15 mouse cellular contexts compared by ENCODE assay signal in genomic region chr6:71970154-71970553, GRCm38 (mm10).
"Had no signal": no experiment of that assay in that cellular context is flagged by ENCODE, and none has a peak within 500 bp of the region (broad histone marks: within the 10 kb centered on the region; RNA-seq: fewer than 3 reads in every experiment).

No protein-coding gene starts in this region.

- DNase-seq: kidney, adult 8-10 months; kidney, postnatal 25 days; lung, adult 2 months; lung, postnatal 36 days; right cerebral cortex, postnatal 4 days; spleen, adult 18-20 months; thymus, adult 2 months; thymus, postnatal 25 days had no signal

- H3K4me1 ChIP-seq: limb, embryonic 10.5 days; liver, embryonic 15.5 days; midbrain, embryonic 13.5 days; neural tube, embryonic 15.5 days; stomach, embryonic 15.5 days had no signal

- H3K4me3 ChIP-seq: limb, embryonic 10.5 days; liver, embryonic 15.5 days; midbrain, embryonic 13.5 days; neural tube, embryonic 15.5 days; stomach, embryonic 15.5 days had no signal

- ATAC-seq: lung, postnatal 0 days; midbrain, embryonic 13.5 days had no signal

- H3K9me3 ChIP-seq: limb, embryonic 10.5 days; liver, embryonic 15.5 days; midbrain, embryonic 13.5 days; neural tube, embryonic 15.5 days; stomach, embryonic 15.5 days had no signal

- H3K27ac ChIP-seq: limb, embryonic 10.5 days; liver, embryonic 15.5 days; midbrain, embryonic 13.5 days; neural tube, embryonic 15.5 days; stomach, embryonic 15.5 days had no signal

- H3K9ac ChIP-seq: liver, embryonic 15.5 days; midbrain, embryonic 13.5 days; neural tube, embryonic 15.5 days; stomach, embryonic 15.5 days had no signal

- H3K4me2 ChIP-seq: liver, embryonic 11.5 days; liver, embryonic 15.5 days; midbrain, embryonic 13.5 days; neural tube, embryonic 15.5 days; stomach, embryonic 15.5 days had no signal

- H3K27me3 ChIP-seq: liver, embryonic 15.5 days; midbrain, embryonic 13.5 days; neural tube, embryonic 15.5 days; stomach, embryonic 15.5 days had no signal
